Mouse (Mus musculus) G1E (cell line): ENCODE results near the gene Medag.

ENCODE experiments used
- CTCF ChIP-seq: IDR thresholded peaks from 2 replicates; pipeline ENCODE4 v1.5.1; 2012; ENCODE audit warnings: low read depth, low read length, inconsistent platforms, mixed read lengths
- GATA1 ChIP-seq: IDR thresholded peaks from 2 replicates; pipeline ENCODE4 v1.6.1; 2012; ENCODE audit warnings: borderline replicate concordance, low read length, inconsistent platforms, mixed read lengths
- POLR2AphosphoS5 ChIP-seq: IDR thresholded peaks from 2 replicates; pipeline ENCODE4 v1.6.1; 2012; ENCODE audit warnings: low read depth, low read length, inconsistent platforms; ENCODE audit not compliant: insufficient replicate concordance
- TAL1 ChIP-seq: conservative IDR thresholded peaks from 2 replicates; pipeline ENCODE4 v1.6.1; 2012; ENCODE audit warnings: low read depth, low read length, inconsistent platforms, mixed read lengths

GRCm38 (mm10) chr5:149436541-149436940 lies 25.0 kb downstream of the Medag start:
- no peak for TF ChIP-seq CTCF
- TF ChIP-seq POLR2AphosphoS5 = no peak
- no peak for TF ChIP-seq GATA1
- TF ChIP-seq TAL1 = no peak
